Mouse (Mus musculus) mouse trophoblast stem cell (cell line): ENCODE measurements around the gene Kmt2d.

Source experiments
- in situ Hi-C, 2 experiments: fragments of 300-500 bp; cut with MseI, MboI; formaldehyde crosslinking; loops; 2 replicates in 1 of 2; 3 replicates in 1 of 2; pipeline ENCODE4 v1.15.1; 2025

Kmt2d gene

GRCm38 (mm10) chr15:98799396-98799795 lies 71.6 kb downstream of the Kmt2d start:
- in situ Hi-C loops = no loop called here

GRCm38 (mm10) chr15:98798903-98799302 lies 72.1 kb downstream of the Kmt2d start:
- in situ Hi-C loops = no loop called here

- in situ Hi-C loops = no loop called here
These were observed 73.0 kb downstream of the Kmt2d start for GRCm38 (mm10) chr15:98797835-98798492.

- in situ Hi-C loops = no loop called here
These were observed 74.0 kb downstream of the Kmt2d start for GRCm38 (mm10) chr15:98796803-98797595.

GRCm38 (mm10) chr15:98793141-98793698 lies 77.8 kb downstream of the Kmt2d start:
- in situ Hi-C loops = no loop called here

GRCm38 (mm10) chr15:98792233-98793020 lies 78.6 kb downstream of the Kmt2d start:
- in situ Hi-C loops = no loop called here

- in situ Hi-C loops = no loop called here
These were observed 79.2 kb downstream of the Kmt2d start for GRCm38 (mm10) chr15:98791771-98792170.

- in situ Hi-C loops = no loop called here
These were observed 79.8 kb downstream of the Kmt2d start for GRCm38 (mm10) chr15:98791221-98791620.

- in situ Hi-C loops = no loop called here
These were observed 80.2 kb downstream of the Kmt2d start for GRCm38 (mm10) chr15:98790761-98791160.

GRCm38 (mm10) chr15:98789661-98790535 lies 81.1 kb downstream of the Kmt2d start, which contains the start of gene Wnt1:
Gene Wnt1 (plus strand): TSS chr15:98789857.
- in situ Hi-C loops = no loop called here

- in situ Hi-C loops = no loop called here
These were observed 81.9 kb downstream of the Kmt2d start for GRCm38 (mm10) chr15:98788972-98789660.

- in situ Hi-C loops = no loop called here
These were observed 83.1 kb downstream of the Kmt2d start for GRCm38 (mm10) chr15:98787930-98788329.

- in situ Hi-C loops = no loop called here
These were observed 85.3 kb downstream of the Kmt2d start for GRCm38 (mm10) chr15:98785744-98786143.
